ENCODE assay signal across 19 mouse cellular contexts in the genomic region with DNA sequence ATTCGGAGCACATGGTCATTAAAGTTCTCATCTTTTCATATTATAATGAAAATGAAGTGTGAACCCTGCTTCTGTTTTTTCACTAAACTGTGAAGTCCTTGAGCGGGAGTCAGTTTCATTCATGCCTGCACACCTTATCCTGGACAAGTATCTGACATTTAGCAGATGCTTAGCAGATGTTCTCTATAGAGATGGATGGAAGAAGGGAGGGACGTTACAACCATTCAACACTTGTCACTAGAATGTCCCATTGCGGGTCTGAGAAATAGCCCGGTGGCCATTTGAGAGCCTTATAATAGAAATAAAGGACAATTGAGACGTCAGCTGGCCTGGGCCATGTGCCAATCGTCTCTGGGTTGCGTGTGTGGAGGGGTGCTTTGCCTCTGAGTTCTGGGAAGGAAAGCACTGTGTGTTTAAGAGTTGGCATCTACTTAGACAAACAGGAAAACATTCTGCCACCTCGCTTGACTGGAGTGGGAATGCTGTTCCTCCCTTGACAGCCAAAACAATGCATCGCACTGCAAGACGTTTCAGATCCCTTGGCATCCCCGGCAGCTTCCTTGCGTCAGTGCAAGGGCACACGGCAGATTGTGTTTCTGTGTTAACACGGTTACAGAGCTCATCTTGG. TPM values are rescaled to one million over a fixed set of nuclear protein-coding genes. Genes with fewer than 3 reads are reported as not detected.
DNase-seq lines count a peak whose midpoint lies in the region; ATAC-seq and TF ChIP-seq lines count a peak whose summit lies in the region.
"Had no signal": no experiment of that assay in that cellular context is flagged by ENCODE, and none has a peak within 500 bp of the region (broad histone marks: within the 10 kb centered on the region; RNA-seq: fewer than 3 reads in every experiment).

No protein-coding gene starts in this region.

- peak; percentile 51 to 61 for DNase-seq in cerebellum, postnatal 10 days
- DNase-seq in cerebellum, postnatal 36 days, result no peak
- peak; percentile 2 for DNase-seq in kidney, adult 2 months
- DNase-seq in kidney, adult 8-10 months, result no peak
- peak; percentile 54 for DNase-seq in midbrain, postnatal 0 days (ENCODE audit: low spot score)
- no peak for DNase-seq in midbrain, embryonic 10.5 days (ENCODE audit: low spot score)
- peak; percentile 66 for DNase-seq in hindbrain, embryonic 14.5 days (ENCODE audit: low spot score)
- no peak for DNase-seq in adrenal gland, adult 18-20 months (ENCODE audit: low spot score in 2 of 2)
- DNase-seq: adrenal gland, postnatal 36 days; cerebellum, adult 11 months; gastrocnemius, postnatal 14 days; heart, postnatal 14 days; lung, postnatal 14 days; thymus, postnatal 36 days had no signal

- 45% methylated on average over 15 of the region's 15 CpGs for WGBS in kidney, adult 2 months
- WGBS in midbrain, postnatal 0 days, result 47% methylated on average over 15 of the region's 15 CpGs
- WGBS in midbrain, embryonic 10.5 days, result 84% methylated on average over 15 of the region's 15 CpGs
- 40% methylated on average over 15 of the region's 15 CpGs for WGBS in hindbrain, embryonic 14.5 days

- H3K4me3 ChIP-seq in kidney, adult 2 months (ENCODE audit: insufficient read depth, low read depth, low read length), result no peak overlapping the region
- no peak overlapping the region for H3K4me3 ChIP-seq in midbrain, postnatal 0 days (ENCODE audit: low read depth, low read length)
- H3K4me3 ChIP-seq in midbrain, embryonic 10.5 days, result no peak overlapping the region
- H3K4me3 ChIP-seq in hindbrain, embryonic 14.5 days (replicated peaks; ENCODE audit: low read length), result no peak overlapping the region
- H3K4me3 ChIP-seq: embryonic facial prominence, embryonic 15.5 days; layer of hippocampus, adult 2 months had no signal

- H3K36me3 ChIP-seq in kidney, adult 2 months (ENCODE audit: control insufficient read depth, insufficient read depth, low read length), result no peaks in the 10 kb centered on the region
- H3K36me3 ChIP-seq in midbrain, postnatal 0 days (ENCODE audit: insufficient read depth, low read length), result no peaks in the 10 kb centered on the region
- H3K36me3 ChIP-seq in midbrain, embryonic 10.5 days, result no peaks in the 10 kb centered on the region
- H3K36me3 ChIP-seq in hindbrain, embryonic 14.5 days (replicated peaks; ENCODE audit: control insufficient read depth, insufficient read depth), result no peaks in the 10 kb centered on the region
- H3K36me3 ChIP-seq: embryonic facial prominence, embryonic 15.5 days had no signal

- no peaks in the 10 kb centered on the region for H3K4me1 ChIP-seq in kidney, adult 2 months (ENCODE audit: control insufficient read depth, insufficient read depth, low read length)
- no peaks in the 10 kb centered on the region for H3K4me1 ChIP-seq in midbrain, postnatal 0 days (ENCODE audit: insufficient read depth, low read length)
- H3K4me1 ChIP-seq in midbrain, embryonic 10.5 days, result no peaks in the 10 kb centered on the region
- H3K4me1 ChIP-seq in hindbrain, embryonic 14.5 days (replicated peaks; ENCODE audit: control insufficient read depth, insufficient read depth, low read length), result 0 out of 2 replicates have a peak, but pooled peaks cover 11% of the 10 kb centered on the region

- H3K9me3 ChIP-seq in midbrain, postnatal 0 days (ENCODE audit: low read length), result no peaks in the 10 kb centered on the region
- no peaks in the 10 kb centered on the region for H3K9me3 ChIP-seq in midbrain, embryonic 10.5 days (replicated peaks)
- no peaks in the 10 kb centered on the region for H3K9me3 ChIP-seq in hindbrain, embryonic 14.5 days (ENCODE audit: control insufficient read depth, low read length)
- H3K9me3 ChIP-seq: embryonic facial prominence, embryonic 15.5 days had no signal

- no peak overlapping the region for H3K27ac ChIP-seq in kidney, adult 2 months (ENCODE audit: insufficient read depth, low read depth, low read length)
- no peak overlapping the region for H3K27ac ChIP-seq in midbrain, postnatal 0 days (ENCODE audit: low read depth, low read length)
- H3K27ac ChIP-seq in midbrain, embryonic 10.5 days (replicated peaks), result no peak overlapping the region
- H3K27ac ChIP-seq in hindbrain, embryonic 14.5 days, result no peak overlapping the region
- H3K27ac ChIP-seq: embryonic facial prominence, embryonic 15.5 days had no signal

- H3K27me3 ChIP-seq in kidney, adult 2 months (replicated peaks; ENCODE audit: control insufficient read depth, insufficient read depth, low read length), result no peaks in the 10 kb centered on the region
- H3K27me3 ChIP-seq in midbrain, postnatal 0 days (ENCODE audit: insufficient read depth, low read length), result no peaks in the 10 kb centered on the region
- no peaks in the 10 kb centered on the region for H3K27me3 ChIP-seq in midbrain, embryonic 10.5 days (ENCODE audit: low read depth, poor library complexity, severe bottlenecking)
- no peaks in the 10 kb centered on the region for H3K27me3 ChIP-seq in hindbrain, embryonic 14.5 days (ENCODE audit: control insufficient read depth, insufficient read depth, low read length)
- H3K27me3 ChIP-seq: embryonic facial prominence, embryonic 15.5 days had no signal

- no peak for TF ChIP-seq CTCF in kidney, adult 2 months (conservative IDR thresholded peaks at IDR 0.05; ENCODE audit: insufficient read depth, insufficient read length, low read depth, low read length)
- TF ChIP-seq CTCF in midbrain, postnatal 0 days (IDR thresholded peaks at IDR 0.05), result no peak

- ATAC-seq in midbrain, postnatal 0 days (ENCODE audit: low FRiP score), result no peak
- peak; percentile 76 for ATAC-seq in hindbrain, embryonic 14.5 days (ENCODE audit: low FRiP score)
- ATAC-seq: intestine, postnatal 0 days had no signal

- no peak for TF ChIP-seq POLR2A in kidney, adult 2 months (IDR thresholded peaks at IDR 0.05; ENCODE audit: low read depth, low read length)

- no peak overlapping the region for H3K9ac ChIP-seq in midbrain, postnatal 0 days (replicated peaks; ENCODE audit: low read length, poor library complexity, severe bottlenecking)
- H3K9ac ChIP-seq in hindbrain, embryonic 14.5 days, result no peak overlapping the region
- H3K9ac ChIP-seq: embryonic facial prominence, embryonic 15.5 days had no signal

- H3K4me2 ChIP-seq in midbrain, postnatal 0 days (ENCODE audit: low read depth, low read length, poor library complexity, severe bottlenecking), result no peak overlapping the region
- no peak overlapping the region for H3K4me2 ChIP-seq in hindbrain, embryonic 14.5 days (replicated peaks)
- H3K4me2 ChIP-seq: embryonic facial prominence, embryonic 15.5 days had no signal

RNA-seq across cellular contexts. Expression of gene Tacr1, which starts 56.7 kb away (rescaled TPM):
- polyA plus RNA-seq in kidney, adult 2 months (2012; rRNA removed), result 0.01 and 0.05 TPM in 2 replicates
- total RNA-seq in midbrain, postnatal 0 days (2014; rRNA removed), result 8.3 TPM in 2 replicates
- polyA plus RNA-seq in midbrain, postnatal 0 days (2015; fragmentation: Nextera tagmentation; extraction: Ambion mirVana), result 3.0 and 3.1 TPM in 2 replicates
- polyA plus RNA-seq in midbrain, embryonic 10.5 days (2016; fragmentation: Nextera tagmentation; extraction: Ambion mirVana), result 0.33 and 0.40 TPM in 2 replicates
- 4.6 and 5.8 TPM in 2 replicates for polyA plus RNA-seq in hindbrain, embryonic 14.5 days (2014; fragmentation: Nextera tagmentation; extraction: Ambion mirVana)
- not detected for total RNA-seq in adrenal gland, adult 18-20 months (2021)
- total RNA-seq: adrenal gland, postnatal 36 days; gastrocnemius, postnatal 14 days; heart, postnatal 14 days; neutrophil, adult 5-6 weeks had no signal
- polyA plus RNA-seq: liver, embryonic 16.5 days had no signal

Comparison
In these comparisons a context has a peak if more than half of its experiments do, and no peak if none do; other contexts are left out.
1. DNase-seq: peak in cerebellum, postnatal 10 days (2 of 2), kidney, adult 2 months (single experiment), midbrain, postnatal 0 days (single experiment) and hindbrain, embryonic 14.5 days (single experiment); none in cerebellum, postnatal 36 days (0 of 2), kidney, adult 8-10 months (0 of 2), midbrain, embryonic 10.5 days (single experiment) and adrenal gland, adult 18-20 months (0 of 2).